21 mouse cellular contexts compared by ENCODE assay signal in genomic region chr7:88215425-88215824, GRCm38 (mm10).
DNase-seq lines count a peak whose midpoint lies in the region; ATAC-seq and TF ChIP-seq lines count a peak whose summit lies in the region.
"Had no signal": no experiment of that assay in that cellular context is flagged by ENCODE, and none has a peak within 500 bp of the region (broad histone marks: within the 10 kb centered on the region; RNA-seq: fewer than 3 reads in every experiment).

No protein-coding gene starts in this region.

- in situ Hi-C loops in Patski (cut with MboI; ENCODE audit: low pct_unique_long_range_greater_than_20kb), result loop anchor here (25.0 kb wide), 1 partner anchor 322 kb away; no protein-coding TSS in a partner anchor

- H3K27ac ChIP-seq in hindbrain, postnatal 0 days, result no peak overlapping the region
- no peak overlapping the region for H3K27ac ChIP-seq in hindbrain, embryonic 14.5 days
- H3K27ac ChIP-seq in lung, embryonic 14.5 days (ENCODE audit: low read depth), result no peak overlapping the region
- no peak overlapping the region for H3K27ac ChIP-seq in heart, embryonic 11.5 days (ENCODE audit: low read depth, low read length)
- H3K27ac ChIP-seq: stomach, embryonic 15.5 days had no signal

- ATAC-seq in hindbrain, postnatal 0 days, result no peak
- no peak for ATAC-seq in hindbrain, embryonic 14.5 days (ENCODE audit: low FRiP score)
- no peak for ATAC-seq in lung, embryonic 14.5 days (ENCODE audit: insufficient read depth)
- ATAC-seq in Patski, result no peak
- peak; percentile 55; the same call in 1 of the 2 replicates for ATAC-seq in neutrophil, adult 5-6 weeks (ENCODE audit: extremely low read depth, insufficient number of reproducible peaks, low FRiP score, poor library complexity, severe bottlenecking)
- ATAC-seq in heart, embryonic 11.5 days (replicated peaks; ENCODE audit: insufficient number of reproducible peaks, low FRiP score, low TSS enrichment), result no peak
- ATAC-seq: forebrain, postnatal 0 days; intestine, embryonic 16.5 days had no signal

- TF ChIP-seq CTCF in hindbrain, postnatal 0 days (IDR thresholded peaks at IDR 0.05; ENCODE audit: low read depth), result peak; percentile 19; the same call in 1 of the 2 replicates
- peak; percentile 41 for TF ChIP-seq CTCF in lung, embryonic 14.5 days (IDR thresholded peaks at IDR 0.05; ENCODE audit: low read depth)
- TF ChIP-seq CTCF in Patski (IDR thresholded peaks at IDR 0.05), result peak; percentile 42

- H3K36me3 ChIP-seq in hindbrain, postnatal 0 days (ENCODE audit: insufficient read depth, low read length), result no peaks in the 10 kb centered on the region
- H3K36me3 ChIP-seq in hindbrain, embryonic 14.5 days (replicated peaks; ENCODE audit: control insufficient read depth, insufficient read depth), result no peaks in the 10 kb centered on the region
- H3K36me3 ChIP-seq in lung, embryonic 14.5 days (ENCODE audit: insufficient read depth), result no peaks in the 10 kb centered on the region
- no peaks in the 10 kb centered on the region for H3K36me3 ChIP-seq in heart, embryonic 11.5 days (ENCODE audit: control insufficient read depth, insufficient read depth, low read length)
- H3K36me3 ChIP-seq: stomach, embryonic 15.5 days had no signal

- no peaks in the 10 kb centered on the region for H3K9me3 ChIP-seq in hindbrain, postnatal 0 days (ENCODE audit: low read length)
- no peaks in the 10 kb centered on the region for H3K9me3 ChIP-seq in hindbrain, embryonic 14.5 days (ENCODE audit: control insufficient read depth, low read length)
- no peaks in the 10 kb centered on the region for H3K9me3 ChIP-seq in lung, embryonic 14.5 days (ENCODE audit: low read depth, low read length)
- H3K9me3 ChIP-seq in heart, embryonic 11.5 days (replicated peaks; ENCODE audit: control insufficient read depth, low read length), result no peaks in the 10 kb centered on the region
- H3K9me3 ChIP-seq: stomach, embryonic 15.5 days had no signal

- H3K27me3 ChIP-seq in hindbrain, postnatal 0 days (ENCODE audit: insufficient read depth, low read length), result no peaks in the 10 kb centered on the region
- H3K27me3 ChIP-seq in hindbrain, embryonic 14.5 days (ENCODE audit: control insufficient read depth, insufficient read depth, low read length), result no peaks in the 10 kb centered on the region
- H3K27me3 ChIP-seq in lung, embryonic 14.5 days (ENCODE audit: insufficient read depth, low read length), result no peaks in the 10 kb centered on the region
- H3K27me3 ChIP-seq in Patski, result no peaks in the 10 kb centered on the region
- no peaks in the 10 kb centered on the region for H3K27me3 ChIP-seq in heart, embryonic 11.5 days (ENCODE audit: control insufficient read depth, insufficient read depth, low read length)
- H3K27me3 ChIP-seq: stomach, embryonic 15.5 days had no signal

- CTCF ChIA-PET in Patski (lab: Charles Lee), result interaction anchor here (1.5 kb wide), 1 partner anchor 14 kb away, joined by 4 read pairs; no protein-coding TSS in a partner anchor

- no peak overlapping the region for H3K9ac ChIP-seq in hindbrain, postnatal 0 days (replicated peaks; ENCODE audit: low read length)
- H3K9ac ChIP-seq in hindbrain, embryonic 14.5 days, result no peak overlapping the region
- H3K9ac ChIP-seq in lung, embryonic 14.5 days, result no peak overlapping the region
- no peak overlapping the region for H3K9ac ChIP-seq in heart, embryonic 11.5 days (ENCODE audit: low read depth, low read length)
- H3K9ac ChIP-seq: forebrain, postnatal 0 days; stomach, embryonic 15.5 days had no signal

- H3K4me1 ChIP-seq in hindbrain, postnatal 0 days (ENCODE audit: insufficient read depth, low read length), result no peaks in the 10 kb centered on the region
- no peaks in the 10 kb centered on the region for H3K4me1 ChIP-seq in hindbrain, embryonic 14.5 days (replicated peaks; ENCODE audit: control insufficient read depth, insufficient read depth, low read length)
- no peaks in the 10 kb centered on the region for H3K4me1 ChIP-seq in lung, embryonic 14.5 days (ENCODE audit: insufficient read depth)
- no peaks in the 10 kb centered on the region for H3K4me1 ChIP-seq in heart, embryonic 11.5 days (ENCODE audit: control insufficient read depth, insufficient read depth, low read length)
- H3K4me1 ChIP-seq: stomach, embryonic 15.5 days had no signal

- no peak for DNase-seq in hindbrain, postnatal 0 days (ENCODE audit: low spot score)
- DNase-seq in hindbrain, embryonic 14.5 days (ENCODE audit: low spot score), result no peak
- peak; percentile 21 for DNase-seq in lung, embryonic 14.5 days
- no peak for DNase-seq in lung, postnatal 36 days
- no peak for DNase-seq in Patski (ENCODE audit: low read depth, low spot score)
- DNase-seq in adipocyte (ENCODE audit: low spot score), result no peak
- DNase-seq: adrenal gland, adult 8-10 months; cerebellum, adult 11 months; cerebellum, postnatal 36 days; forebrain, postnatal 0 days; heart, adult 18-20 months; kidney, postnatal 10 days; layer of hippocampus, adult 9-11 months; lung, postnatal 10 days; spleen, adult 18-20 months had no signal

- H3K4me2 ChIP-seq in hindbrain, postnatal 0 days (ENCODE audit: low read depth, low read length), result no peak overlapping the region
- H3K4me2 ChIP-seq in hindbrain, embryonic 14.5 days (replicated peaks), result no peak overlapping the region
- H3K4me2 ChIP-seq in lung, embryonic 14.5 days, result no peak overlapping the region
- H3K4me2 ChIP-seq in heart, embryonic 11.5 days, result no peak overlapping the region
- H3K4me2 ChIP-seq: stomach, embryonic 15.5 days had no signal

- no peak overlapping the region for H3K4me3 ChIP-seq in hindbrain, postnatal 0 days (ENCODE audit: low read length)
- no peak overlapping the region for H3K4me3 ChIP-seq in hindbrain, embryonic 14.5 days (replicated peaks; ENCODE audit: low read length)
- no peak overlapping the region for H3K4me3 ChIP-seq in lung, embryonic 14.5 days (ENCODE audit: low read depth, low read length)
- no peak overlapping the region for H3K4me3 ChIP-seq in heart, embryonic 11.5 days (ENCODE audit: low read depth, low read length)
- H3K4me3 ChIP-seq: erythroblast, embryonic 14.5 days; myocyte; stomach, embryonic 15.5 days had no signal

- POLR2A ChIA-PET in Patski (lab: Charles Lee), result no interaction called here

- WGBS in hindbrain, postnatal 0 days, result 98% methylated on average over 1 of the region's 1 CpGs
- 95% methylated on average over 1 of the region's 1 CpGs for WGBS in hindbrain, embryonic 14.5 days
- WGBS in lung, embryonic 14.5 days, result 76% methylated on average over 1 of the region's 1 CpGs
- WGBS in heart, embryonic 11.5 days (ENCODE audit: insufficient replicate concordance), result 84% methylated on average over 1 of the region's 1 CpGs
